Mouse (Mus musculus) hindbrain, embryonic 13.5 days (tissue): Measurements from ENCODE around the gene Naip2. TPM values are rescaled to one million over a fixed set of nuclear protein-coding genes. Genes with fewer than 3 reads are reported as not detected.

Experiments used
- ATAC-seq: fragments of 200-750 bp; cut with Nextera tagmentation; 2 replicates; pipeline ENCODE4 v1.8.0; 2017; ENCODE audit warnings: moderate TSS enrichment; ENCODE audit not compliant: low FRiP score
- H3K27ac ChIP-seq: fragments of 300-500 bp; sonication (generic); 2 replicates; pipeline ENCODE4 v1.5.1; 2015; ENCODE audit warnings: inconsistent platforms, mild to moderate bottlenecking, moderate library complexity
- H3K27me3 ChIP-seq: fragments of 300-500 bp; sonication (generic); 2 replicates; pipeline ENCODE4 v1.6.1; 2015; ENCODE audit warnings: mild to moderate bottlenecking, inconsistent platforms
- H3K36me3 ChIP-seq: fragments of 300-500 bp; sonication (generic); 2 replicates; pipeline ENCODE4 v1.6.1; 2015; ENCODE audit warnings: mild to moderate bottlenecking, inconsistent platforms
- H3K4me1 ChIP-seq: fragments of 300-500 bp; sonication (generic); replicated peaks from 2 replicates; pipeline ENCODE4 v1.6.1; 2015; ENCODE audit warnings: inconsistent platforms
- H3K4me2 ChIP-seq: fragments of 300-500 bp; sonication (generic); 2 replicates; pipeline ENCODE4 v1.6.1; 2015; ENCODE audit warnings: inconsistent platforms, mild to moderate bottlenecking, moderate library complexity
- H3K4me3 ChIP-seq: fragments of 300-500 bp; sonication (generic); 2 replicates; pipeline ENCODE4 v1.5.1; 2015; ENCODE audit warnings: mild to moderate bottlenecking, inconsistent platforms
- H3K9ac ChIP-seq: fragments of 300-500 bp; sonication (generic); 2 replicates; pipeline ENCODE4 v1.6.1; 2015; ENCODE audit warnings: mild to moderate bottlenecking, inconsistent platforms
- H3K9me3 ChIP-seq: fragments of 300-500 bp; sonication (generic); 2 replicates; pipeline ENCODE4 v1.6.1; 2016; ENCODE audit warnings: inconsistent platforms
- WGBS: fragments of 180-500 bp; shearing (Covaris S2); methylation state at CpG from one replicate; pipeline ENCODE4 v1.1.7; 2015; 5-methylcytosine and 5-hydroxymethylcytosine counted together
- polyA plus RNA-seq: library from polyadenylated mRNA; unstranded; fragments of >200 nt; fragmentation: Nextera tagmentation; extraction: Ambion mirVana; gene quantifications from 2 replicates; pipeline ENCODE4 v1.2.1, GENCODE M21; 2015

Naip2 gene
- polyA plus RNA-seq, 1 experiment from 2014 or later: 0.26 TPM

DNA sequence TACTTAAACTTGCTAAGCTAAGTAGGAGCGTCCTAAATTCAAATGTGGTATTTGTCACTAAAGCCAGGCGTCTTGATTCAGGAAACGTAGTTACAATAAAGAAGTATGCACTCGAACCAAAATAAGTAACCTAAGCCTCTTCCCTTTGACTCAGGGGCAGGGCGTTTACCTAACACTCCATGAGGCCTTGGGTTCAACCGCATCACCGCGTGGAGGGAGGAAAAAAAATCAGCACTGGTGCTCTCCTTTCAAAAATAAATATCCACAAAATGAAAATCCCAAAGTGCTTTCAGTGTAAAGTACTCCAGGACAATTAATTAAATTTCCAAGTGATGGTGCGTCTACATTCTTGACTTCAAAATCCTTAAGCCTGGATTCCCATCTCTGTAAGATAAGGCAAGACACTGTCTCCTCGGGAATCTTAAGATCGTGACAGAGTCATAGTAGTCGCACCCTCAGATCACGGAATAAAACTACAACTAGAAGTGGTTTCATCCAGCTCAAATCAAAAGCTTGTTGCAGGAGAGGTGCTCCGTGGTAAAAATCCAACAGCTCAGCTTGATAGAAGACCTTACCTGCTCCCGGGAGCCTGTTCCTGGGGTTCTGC lies 98.7 kb downstream of the Naip2 start:
- Histone ChIP-seq H3K27ac (peak overlapping the region; percentile 85), H3K4me2 (peak overlapping the region; percentile 86), H3K4me1 (peaks cover 35% of the 10 kb centered on the region), H3K4me3 (peak overlapping the region; percentile 98), H3K27me3 (peaks cover 6% of the 10 kb centered on the region; the same call in 1 of the 2 replicates), H3K9ac (peak overlapping the region; percentile 96), H3K9me3 (no peaks in the 10 kb centered on the region), H3K36me3 (peaks cover 7% of the 10 kb centered on the region)
- ATAC-seq: peak; percentile 9
- 7% methylated on average over 15 of the region's 15 CpGs for WGBS

DNA sequence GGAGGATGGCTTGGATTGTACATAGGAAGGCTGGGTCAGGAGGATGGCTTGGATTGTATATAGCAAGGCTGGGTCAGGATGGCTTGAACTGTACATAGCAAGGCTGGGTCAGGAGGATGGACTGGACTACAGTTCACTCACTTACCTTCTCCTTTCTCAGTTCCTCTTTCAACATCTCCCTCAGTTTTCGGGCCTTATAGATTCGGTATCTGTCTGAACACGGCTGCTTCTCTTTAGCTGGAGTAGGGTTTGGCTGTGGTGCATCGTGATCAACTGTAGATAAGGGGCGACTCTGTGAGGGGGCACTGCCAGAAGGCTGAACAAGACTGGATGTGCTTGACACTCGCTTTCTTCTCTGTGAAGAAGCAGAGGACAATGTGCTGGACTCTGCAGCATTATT lies 103.1 kb downstream of the Naip2 start:
- no peak for ATAC-seq
- H3K4me2 ChIP-seq: no peak overlapping the region
- no peaks in the 10 kb centered on the region for H3K9me3 ChIP-seq
- 98% methylated on average over 6 of the region's 6 CpGs for WGBS
- H3K9ac ChIP-seq: 0 out of 2 replicates have a peak overlapping the region, but pooled peaks have one; percentile 13
- peaks cover 26% of the 10 kb centered on the region for H3K4me1 ChIP-seq
- H3K27me3 ChIP-seq: no peaks in the 10 kb centered on the region
- H3K27ac ChIP-seq: no peak overlapping the region
- no peak overlapping the region for H3K4me3 ChIP-seq
- H3K36me3 ChIP-seq: peaks cover 44% of the 10 kb centered on the region

Other genes starting within 250 kb of the Naip2 start
- 32.5 and 34.2 TPM in 2 replicates for gene Mccc2, start 186.5 kb downstream of the Naip2 start, polyA plus RNA-seq
- 22.5 and 27.0 TPM in 2 replicates for gene Bdp1, start 98.0 kb downstream of the Naip2 start, polyA plus RNA-seq
- 464 and 478 TPM in 2 replicates for gene Serf1, start 94.1 kb downstream of the Naip2 start, polyA plus RNA-seq
- gene Smn1, start 77.2 kb downstream of the Naip2 start, polyA plus RNA-seq: 47.1 and 51.6 TPM in 2 replicates
- 0.16 and 0.17 TPM in 2 replicates for gene Naip5, start 44.2 kb upstream of the Naip2 start, polyA plus RNA-seq
- gene Naip6, start 115.6 kb upstream of the Naip2 start, polyA plus RNA-seq: 0.12 and 0.13 TPM in 2 replicates